Mouse (Mus musculus) spleen, embryonic (tissue): ENCODE measurements around the gene Nckap5.

Experiments used
- CTCF ChIA-PET: fragments of 350-600 bp; sonication (Branson Sonifier 250); formaldehyde crosslinking; loops from one replicate; lab custom pipeline; 2022; lab: Charles Lee

The Nckap5 gene

DNA sequence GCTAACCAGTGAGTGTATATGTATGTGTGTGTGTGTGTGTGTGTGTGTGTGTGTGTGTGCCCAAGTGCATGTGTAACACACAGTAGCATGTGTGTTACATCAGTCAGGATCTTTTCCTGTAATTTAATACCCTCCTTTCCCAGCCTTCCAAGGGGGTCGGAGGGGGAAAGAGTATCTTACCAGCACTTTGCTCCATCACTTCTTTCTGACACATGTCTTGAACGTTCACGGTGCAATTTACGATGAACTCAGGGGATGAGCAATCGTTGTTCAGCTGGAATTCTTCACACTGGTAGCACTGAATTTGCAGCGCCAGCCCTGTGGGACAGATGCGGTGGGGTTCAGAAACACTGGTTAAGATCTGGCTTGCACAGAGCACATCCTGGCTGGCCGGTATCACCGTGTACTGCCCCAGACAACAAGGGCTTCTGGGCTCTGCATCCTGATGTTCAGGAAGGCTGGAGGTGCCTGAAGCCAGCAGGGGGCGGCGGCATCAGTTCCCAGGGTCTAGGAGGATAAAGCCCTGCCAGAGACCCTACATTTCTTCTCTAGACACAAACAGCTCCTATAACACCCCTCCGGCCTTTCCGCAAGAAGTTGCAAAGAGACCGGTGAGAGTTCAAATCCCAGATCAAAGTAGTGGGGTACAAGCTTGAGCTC, 920.3 kb downstream of the Nckap5 start:
- CTCF ChIA-PET, result no interaction called here

- CTCF ChIA-PET, result no interaction called here
Observed at GRCm38 (mm10) chr1:125893158-125893557, 937.4 kb downstream of the Nckap5 start.

GRCm38 (mm10) chr1:125870056-125870455, 960.5 kb downstream of the Nckap5 start:
- CTCF ChIA-PET, result interaction anchor here (0.7 kb wide), 1 partner anchor 17 kb away, joined by 14 read pairs; no protein-coding TSS in a partner anchor
